ENCODE assay signal across 9 mouse cellular contexts in the genomic region with DNA sequence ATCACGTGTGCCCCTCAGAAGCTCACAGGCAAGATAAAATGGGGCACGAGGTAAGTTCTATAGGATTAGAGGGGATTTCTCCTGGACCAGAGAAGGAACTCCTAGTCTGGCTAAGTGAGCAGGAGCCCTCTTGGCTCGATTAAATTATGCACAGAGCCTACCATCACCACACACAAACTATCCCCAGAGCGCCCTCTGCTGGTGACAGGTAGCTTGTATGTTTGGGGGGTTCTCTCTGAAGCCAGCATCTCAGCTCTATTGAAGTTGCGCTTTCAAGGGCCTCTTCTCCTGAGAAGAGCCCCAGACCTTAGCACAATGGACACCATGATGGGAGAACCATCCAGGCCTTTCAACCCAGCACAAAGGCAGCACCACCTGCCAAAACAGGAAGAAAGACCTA.
DNase-seq lines count a peak whose midpoint lies in the region; ATAC-seq and TF ChIP-seq lines count a peak whose summit lies in the region.
"Had no signal": no experiment of that assay in that cellular context is flagged by ENCODE, and none has a peak within 500 bp of the region (broad histone marks: within the 10 kb centered on the region; RNA-seq: fewer than 3 reads in every experiment).

No protein-coding gene starts in this region.

- H3K4me1 ChIP-seq in intestine, postnatal 0 days (replicated peaks; ENCODE audit: control insufficient read depth, insufficient read depth, low read length) = no peaks in the 10 kb centered on the region
- no peaks in the 10 kb centered on the region for H3K4me1 ChIP-seq in intestine, embryonic 16.5 days (ENCODE audit: control insufficient read depth, insufficient read depth, low read length)
- H3K4me1 ChIP-seq in forebrain, postnatal 0 days (ENCODE audit: insufficient read depth) = no peaks in the 10 kb centered on the region

- H3K36me3 ChIP-seq in intestine, postnatal 0 days (ENCODE audit: control insufficient read depth, insufficient read depth) = no peaks in the 10 kb centered on the region
- H3K36me3 ChIP-seq in intestine, embryonic 16.5 days (ENCODE audit: control insufficient read depth, insufficient read depth, low read length) = no peaks in the 10 kb centered on the region
- H3K36me3 ChIP-seq in forebrain, postnatal 0 days (ENCODE audit: insufficient read depth) = no peaks in the 10 kb centered on the region

- ATAC-seq in intestine, postnatal 0 days = no peak
- ATAC-seq in intestine, embryonic 16.5 days = no peak
- peak; percentile 67; the same call in 1 of the 2 replicates for ATAC-seq in forebrain, postnatal 0 days

- peak; percentile 80 for TF ChIP-seq CTCF in intestine, postnatal 0 days (IDR thresholded peaks at IDR 0.05; ENCODE audit: low read depth)
- TF ChIP-seq CTCF in forebrain, postnatal 0 days (IDR thresholded peaks at IDR 0.05; ENCODE audit: low read depth) = peak; percentile 84

- WGBS in intestine, postnatal 0 days = 40% methylated on average over 5 of the region's 5 CpGs
- WGBS in intestine, embryonic 16.5 days = 42% methylated on average over 5 of the region's 5 CpGs
- 38% methylated on average over 5 of the region's 5 CpGs for WGBS in forebrain, postnatal 0 days

- no peaks in the 10 kb centered on the region for H3K27me3 ChIP-seq in intestine, postnatal 0 days (replicated peaks; ENCODE audit: control insufficient read depth, insufficient read depth, low read length)
- no peaks in the 10 kb centered on the region for H3K27me3 ChIP-seq in intestine, embryonic 16.5 days (replicated peaks; ENCODE audit: control insufficient read depth, insufficient read depth, low read length)
- H3K27me3 ChIP-seq in forebrain, postnatal 0 days (ENCODE audit: insufficient read depth, low read length) = no peaks in the 10 kb centered on the region

- H3K9me3 ChIP-seq in intestine, postnatal 0 days (ENCODE audit: control insufficient read depth) = no peaks in the 10 kb centered on the region
- no peaks in the 10 kb centered on the region for H3K9me3 ChIP-seq in intestine, embryonic 16.5 days (ENCODE audit: control insufficient read depth, low read length)
- H3K9me3 ChIP-seq in forebrain, postnatal 0 days (ENCODE audit: low read length) = no peaks in the 10 kb centered on the region

- intact Hi-C loops in left cerebral cortex, postnatal 14 days (cut with DNase I) = loop anchor here (2.0 to 10.0 kb wide), 2 partner anchors 561 to 727 kb away; partner anchors contain the start of gene Ntrk2

- no peak overlapping the region for H3K4me2 ChIP-seq in intestine, postnatal 0 days (replicated peaks; ENCODE audit: low read depth)
- no peak overlapping the region for H3K4me2 ChIP-seq in intestine, embryonic 16.5 days (ENCODE audit: low read depth, low read length)
- H3K4me2 ChIP-seq in forebrain, postnatal 0 days (ENCODE audit: low read depth) = no peak overlapping the region

- H3K9ac ChIP-seq in intestine, postnatal 0 days (ENCODE audit: low read depth, low read length) = no peak overlapping the region
- no peak overlapping the region for H3K9ac ChIP-seq in intestine, embryonic 16.5 days (ENCODE audit: low read depth, low read length)
- no peak overlapping the region for H3K9ac ChIP-seq in forebrain, postnatal 0 days

- H3K4me3 ChIP-seq in intestine, postnatal 0 days (ENCODE audit: low read depth, low read length) = no peak overlapping the region
- H3K4me3 ChIP-seq in intestine, embryonic 16.5 days (ENCODE audit: low read length) = no peak overlapping the region
- no peak overlapping the region for H3K4me3 ChIP-seq in forebrain, postnatal 0 days (ENCODE audit: low read depth, low read length)
- H3K4me3 ChIP-seq: myocyte had no signal

- peak; percentile 54 for DNase-seq in cerebellum, adult 11-12 months
- DNase-seq in forebrain, postnatal 0 days = peak; percentile 89
- peak; percentile 29 for DNase-seq in induced T-regulatory cell, adult 2 months (ENCODE audit: low read depth)
- peak; percentile 88 to 91 for DNase-seq in left cerebral cortex, postnatal 14 days (ENCODE audit: low spot score in 2 of 2)
- peak; percentile 3 to 12 for DNase-seq in natural killer cell, adult 2 months (ENCODE audit: low spot score in 2 of 2)
- peak; percentile 4 to 6 for DNase-seq in thymus, adult 18-20 months

- no peak overlapping the region for H3K27ac ChIP-seq in intestine, postnatal 0 days (ENCODE audit: low read depth, low read length)
- no peak overlapping the region for H3K27ac ChIP-seq in intestine, embryonic 16.5 days (ENCODE audit: low read length)
- H3K27ac ChIP-seq in forebrain, postnatal 0 days (ENCODE audit: low read depth, low read length) = no peak overlapping the region

Comparison
In these comparisons a context has a peak if more than half of its experiments do, and no peak if none do; other contexts are left out.
1. DNase-seq: peak in every context shown above with its lines; median percentile 90 in left cerebral cortex, postnatal 14 days; 89 in forebrain, postnatal 0 days; 54 in cerebellum, adult 11-12 months; 29 in induced T-regulatory cell, adult 2 months; 8 in natural killer cell, adult 2 months; 5 in thymus, adult 18-20 months.